Mouse (Mus musculus) neural tube, embryonic 12.5 days (tissue): ENCODE measurements around the gene Pdzd2. TPM values are rescaled to one million over a fixed set of nuclear protein-coding genes. Genes with fewer than 3 reads are reported as not detected.
A peak's percentile ranks its signal among the peaks of the same experiment; 100 is the strongest.

Source experiments
- ATAC-seq: fragments of 200-750 bp; cut with Nextera tagmentation; 2 replicates; pipeline ENCODE4 v1.8.0; 2017; ENCODE audit warnings: low read depth, mild to moderate bottlenecking, moderate TSS enrichment, moderate library complexity; ENCODE audit not compliant: low FRiP score
- H3K27ac ChIP-seq: fragments of 300-500 bp; sonication (generic); 2 replicates; pipeline ENCODE4 v1.5.1; 2016
- H3K27me3 ChIP-seq: fragments of 300-500 bp; sonication (generic); replicated peaks from 2 replicates; pipeline ENCODE4 v1.6.1; 2016; ENCODE audit warnings: mild to moderate bottlenecking
- H3K36me3 ChIP-seq: fragments of 300-500 bp; sonication (generic); 2 replicates; pipeline ENCODE4 v1.6.1; 2016; ENCODE audit warnings: mild to moderate bottlenecking
- H3K4me1 ChIP-seq: fragments of 300-500 bp; sonication (generic); 2 replicates; pipeline ENCODE4 v1.6.1; 2016
- H3K4me2 ChIP-seq: fragments of 300-500 bp; sonication (generic); replicated peaks from 2 replicates; pipeline ENCODE4 v1.6.1; 2016; ENCODE audit warnings: mild to moderate bottlenecking
- H3K4me3 ChIP-seq: fragments of 300-500 bp; sonication (generic); 2 replicates; pipeline ENCODE4 v1.5.1; 2016
- H3K9ac ChIP-seq: fragments of 300-500 bp; sonication (generic); 2 replicates; pipeline ENCODE4 v1.6.1; 2016; ENCODE audit warnings: mild to moderate bottlenecking
- H3K9me3 ChIP-seq: fragments of 300-500 bp; sonication (generic); 2 replicates; pipeline ENCODE4 v1.6.1; 2016; ENCODE audit warnings: mild to moderate bottlenecking
- WGBS: fragments of 180-500 bp; shearing (Covaris S2); methylation state at CpG from one replicate; pipeline ENCODE4 v1.1.7; 2016; 5-methylcytosine and 5-hydroxymethylcytosine counted together
- polyA plus RNA-seq: library from polyadenylated mRNA; unstranded; fragments of >200 nt; fragmentation: Nextera tagmentation; extraction: Ambion mirVana; gene quantifications from 2 replicates; pipeline ENCODE4 v1.2.1, GENCODE M21; 2016

Gene Pdzd2
- polyA plus RNA-seq, 1 experiment from 2014 or later = 7.3 TPM

- Histone ChIP-seq H3K4me2 (no peak overlapping the region), H3K9me3 (no peaks in the 10 kb centered on the region), H3K9ac (no peak overlapping the region), H3K4me3 (no peak overlapping the region), H3K27ac (no peak overlapping the region), H3K4me1 (peaks cover 5% of the 10 kb centered on the region; the same call in 1 of the 2 replicates), H3K27me3 (no peaks in the 10 kb centered on the region), H3K36me3 (no peaks in the 10 kb centered on the region)
- 94% methylated on average over 8 of the region's 8 CpGs for WGBS
- ATAC-seq = no peak
Observed at GRCm38 (mm10) chr15:12634921-12635320, 104.8 kb downstream of the Pdzd2 start.

GRCm38 (mm10) chr15:12629164-12629563, 110.6 kb downstream of the Pdzd2 start:
- no peak overlapping the region for H3K4me2 ChIP-seq
- no peaks in the 10 kb centered on the region for H3K27me3 ChIP-seq
- no peaks in the 10 kb centered on the region for H3K9me3 ChIP-seq
- no peak overlapping the region for H3K4me3 ChIP-seq
- WGBS = 84% methylated on average over 7 of the region's 7 CpGs
- ATAC-seq = no peak
- no peak overlapping the region for H3K9ac ChIP-seq
- H3K4me1 ChIP-seq = peaks cover 5% of the 10 kb centered on the region; the same call in 1 of the 2 replicates
- no peaks in the 10 kb centered on the region for H3K36me3 ChIP-seq
- no peak overlapping the region for H3K27ac ChIP-seq

- no peak for ATAC-seq
- no peaks in the 10 kb centered on the region for H3K36me3 ChIP-seq
- H3K27me3 ChIP-seq = no peaks in the 10 kb centered on the region
- H3K9ac ChIP-seq = no peak overlapping the region
- H3K4me2 ChIP-seq = no peak overlapping the region
- no peak overlapping the region for H3K4me3 ChIP-seq
- 95% methylated on average over 7 of the region's 7 CpGs for WGBS
- no peaks in the 10 kb centered on the region for H3K9me3 ChIP-seq
- H3K4me1 ChIP-seq = peaks cover 5% of the 10 kb centered on the region; the same call in 1 of the 2 replicates
- no peak overlapping the region for H3K27ac ChIP-seq
Observed at GRCm38 (mm10) chr15:12628451-12628850, 111.3 kb downstream of the Pdzd2 start.

- no peak overlapping the region for H3K27ac ChIP-seq
- no peak overlapping the region for H3K4me2 ChIP-seq
- no peak overlapping the region for H3K9ac ChIP-seq
- no peak for ATAC-seq
- peaks cover 12% of the 10 kb centered on the region for H3K4me1 ChIP-seq
- no peaks in the 10 kb centered on the region for H3K36me3 ChIP-seq
- 85% methylated on average over 9 of the region's 9 CpGs for WGBS
- no peak overlapping the region for H3K4me3 ChIP-seq
- no peaks in the 10 kb centered on the region for H3K9me3 ChIP-seq
- H3K27me3 ChIP-seq = no peaks in the 10 kb centered on the region
Observed at GRCm38 (mm10) chr15:12626930-12627329, 112.8 kb downstream of the Pdzd2 start.

- ATAC-seq = no peak
- Histone ChIP-seq H3K9me3 (no peaks in the 10 kb centered on the region), H3K27me3 (no peaks in the 10 kb centered on the region), H3K4me3 (no peak overlapping the region), H3K9ac (no peak overlapping the region), H3K4me1 (peaks cover 11% of the 10 kb centered on the region), H3K27ac (no peak overlapping the region), H3K4me2 (no peak overlapping the region), H3K36me3 (no peaks in the 10 kb centered on the region)
- WGBS = 75% methylated on average over 8 of the region's 8 CpGs
Observed at GRCm38 (mm10) chr15:12626166-12626565, 113.6 kb downstream of the Pdzd2 start.

- no peak overlapping the region for H3K4me2 ChIP-seq
Observed at GRCm38 (mm10) chr15:12625524-12625923, 114.2 kb downstream of the Pdzd2 start.

GRCm38 (mm10) chr15:12623521-12623920, 116.2 kb downstream of the Pdzd2 start:
- Histone ChIP-seq H3K27ac (no peak overlapping the region), H3K36me3 (no peaks in the 10 kb centered on the region), H3K4me1 (peaks cover 9% of the 10 kb centered on the region; the same call in 1 of the 2 replicates), H3K9me3 (no peaks in the 10 kb centered on the region), H3K9ac (no peak overlapping the region), H3K4me3 (no peak overlapping the region), H3K4me2 (no peak overlapping the region), H3K27me3 (no peaks in the 10 kb centered on the region)
- 95% methylated on average over 4 of the region's 4 CpGs for WGBS
- ATAC-seq = no peak

More at GRCm38 (mm10) chr15:12625524-12625923, 114.2 kb downstream of the Pdzd2 start:
- Histone ChIP-seq H3K9me3 (no peaks in the 10 kb centered on the region), H3K9ac (no peak overlapping the region), H3K27me3 (no peaks in the 10 kb centered on the region), H3K27ac (no peak overlapping the region), H3K4me3 (no peak overlapping the region), H3K4me1 (peaks cover 9% of the 10 kb centered on the region; the same call in 1 of the 2 replicates), H3K36me3 (no peaks in the 10 kb centered on the region)
- ATAC-seq = 0 out of 2 replicates have a peak, but pooled peaks have one; percentile 55
- 49% methylated on average over 6 of the region's 6 CpGs for WGBS

GRCm38 (mm10) chr15:12622701-12623100, 117.0 kb downstream of the Pdzd2 start:
- Histone ChIP-seq H3K36me3 (no peaks in the 10 kb centered on the region), H3K27me3 (no peaks in the 10 kb centered on the region), H3K27ac (no peak overlapping the region), H3K4me1 (peaks cover 9% of the 10 kb centered on the region; the same call in 1 of the 2 replicates), H3K9me3 (no peaks in the 10 kb centered on the region), H3K9ac (no peak overlapping the region), H3K4me2 (no peak overlapping the region), H3K4me3 (no peak overlapping the region)
- no peak for ATAC-seq
- WGBS = 87% methylated on average over 5 of the region's 5 CpGs

GRCm38 (mm10) chr15:12622093-12622643, 117.6 kb downstream of the Pdzd2 start:
- Histone ChIP-seq H3K36me3 (no peaks in the 10 kb centered on the region), H3K4me2 (no peak overlapping the region; the same call in 1 of the 2 replicates), H3K4me1 (peaks cover 9% of the 10 kb centered on the region; the same call in 1 of the 2 replicates), H3K9ac (no peak overlapping the region), H3K27me3 (no peaks in the 10 kb centered on the region), H3K4me3 (no peak overlapping the region), H3K27ac (no peak overlapping the region), H3K9me3 (no peaks in the 10 kb centered on the region)
- WGBS = 64% methylated on average over 7 of the region's 7 CpGs
- ATAC-seq = peak; percentile 37; the same call in 1 of the 2 replicates

GRCm38 (mm10) chr15:12619273-12619672, 120.5 kb downstream of the Pdzd2 start:
- Histone ChIP-seq H3K27ac (no peak overlapping the region), H3K4me2 (no peak overlapping the region), H3K9me3 (no peaks in the 10 kb centered on the region), H3K4me3 (no peak overlapping the region), H3K9ac (no peak overlapping the region), H3K36me3 (no peaks in the 10 kb centered on the region), H3K27me3 (no peaks in the 10 kb centered on the region), H3K4me1 (peaks cover 9% of the 10 kb centered on the region; the same call in 1 of the 2 replicates)
- WGBS = 88% methylated on average over 8 of the region's 8 CpGs
- no peak for ATAC-seq

- no peak for ATAC-seq
- H3K27ac ChIP-seq = no peak overlapping the region
- peaks cover 9% of the 10 kb centered on the region; the same call in 1 of the 2 replicates for H3K4me1 ChIP-seq
- no peaks in the 10 kb centered on the region for H3K9me3 ChIP-seq
- no peaks in the 10 kb centered on the region for H3K27me3 ChIP-seq
- no peak overlapping the region for H3K4me2 ChIP-seq
- no peak overlapping the region for H3K9ac ChIP-seq
- no peak overlapping the region for H3K4me3 ChIP-seq
- 89% methylated on average over 11 of the region's 11 CpGs for WGBS
- H3K36me3 ChIP-seq = no peaks in the 10 kb centered on the region
Observed at GRCm38 (mm10) chr15:12617651-12618050, 122.1 kb downstream of the Pdzd2 start.

GRCm38 (mm10) chr15:12617220-12617619, 122.5 kb downstream of the Pdzd2 start:
- Histone ChIP-seq H3K9ac (no peak overlapping the region), H3K36me3 (no peaks in the 10 kb centered on the region), H3K27ac (no peak overlapping the region), H3K4me2 (no peak overlapping the region), H3K4me3 (no peak overlapping the region), H3K27me3 (no peaks in the 10 kb centered on the region), H3K4me1 (peaks cover 5% of the 10 kb centered on the region; the same call in 1 of the 2 replicates), H3K9me3 (no peaks in the 10 kb centered on the region)
- ATAC-seq = no peak
- WGBS = 84% methylated on average over 8 of the region's 8 CpGs
